Mouse (Mus musculus) embryonic facial prominence, embryonic 14.5 days (tissue): Measurements from ENCODE around the gene Fkrp. TPM values are rescaled to one million over a fixed set of nuclear protein-coding genes. Genes with fewer than 3 reads are reported as not detected.

Experiments used
- ATAC-seq: fragments of 200-750 bp; cut with Nextera tagmentation; 2 replicates; pipeline ENCODE4 v1.8.0; 2017; ENCODE audit warnings: low read depth, moderate number of reproducible peaks, moderate TSS enrichment
- DNase-seq: peaks from one replicate; pipeline ENCODE4 v3.0.0-alpha.2; 2015; ENCODE audit warnings: low spot score
- H3K27ac ChIP-seq: fragments of 300-500 bp; sonication (generic); replicated peaks from 2 replicates; pipeline ENCODE4 v1.5.1; 2014; ENCODE audit warnings: low read depth, mild to moderate bottlenecking, low read length, moderate library complexity
- H3K27me3 ChIP-seq: fragments of 300-500 bp; sonication (generic); replicated peaks from 2 replicates; pipeline ENCODE4 v1.6.1; 2014; ENCODE audit warnings: low read length; ENCODE audit not compliant: control insufficient read depth, insufficient read depth
- H3K36me3 ChIP-seq: fragments of 300-500 bp; sonication (generic); 2 replicates; pipeline ENCODE4 v1.6.1; 2014; ENCODE audit warnings: low read length, mixed read lengths; ENCODE audit not compliant: control insufficient read depth, insufficient read depth
- H3K4me1 ChIP-seq: fragments of 300-500 bp; sonication (generic); 2 replicates; pipeline ENCODE4 v1.6.1; 2014; ENCODE audit warnings: antibody characterized with exemption, low read length; ENCODE audit not compliant: control insufficient read depth, insufficient read depth
- H3K4me2 ChIP-seq: fragments of 300-500 bp; sonication (generic); 2 replicates; pipeline ENCODE4 v1.6.1; 2014; ENCODE audit warnings: low read depth, mild to moderate bottlenecking, low read length, moderate library complexity, mixed read lengths
- H3K4me3 ChIP-seq: fragments of 300-500 bp; sonication (generic); 2 replicates; pipeline ENCODE4 v1.5.1; 2014; ENCODE audit warnings: low read depth, mild to moderate bottlenecking, low read length
- H3K9ac ChIP-seq: fragments of 300-500 bp; sonication (generic); 2 replicates; pipeline ENCODE4 v1.6.1; 2014; ENCODE audit warnings: low read depth, mild to moderate bottlenecking, low read length, moderate library complexity, mixed read lengths
- H3K9me3 ChIP-seq: fragments of 300-500 bp; sonication (generic); 2 replicates; pipeline ENCODE4 v1.6.1; 2016; ENCODE audit warnings: low read length; ENCODE audit not compliant: control insufficient read depth
- WGBS: fragments of 180-500 bp; shearing (Covaris S2); extraction: QIAGEN DNeasy Blood & Tissue Kit; methylation state at CpG from one replicate; pipeline ENCODE4 v1.1.7; 2014; 5-methylcytosine and 5-hydroxymethylcytosine counted together
- polyA plus RNA-seq: library from polyadenylated mRNA; unstranded; fragments of >200 nt; fragmentation: Nextera tagmentation; extraction: Ambion mirVana; gene quantifications from 2 replicates; pipeline ENCODE4 v1.2.1, GENCODE M21; 2014

Gene Fkrp
- polyA plus RNA-seq, 1 experiment from 2014 or later: 28.6 TPM

DNA sequence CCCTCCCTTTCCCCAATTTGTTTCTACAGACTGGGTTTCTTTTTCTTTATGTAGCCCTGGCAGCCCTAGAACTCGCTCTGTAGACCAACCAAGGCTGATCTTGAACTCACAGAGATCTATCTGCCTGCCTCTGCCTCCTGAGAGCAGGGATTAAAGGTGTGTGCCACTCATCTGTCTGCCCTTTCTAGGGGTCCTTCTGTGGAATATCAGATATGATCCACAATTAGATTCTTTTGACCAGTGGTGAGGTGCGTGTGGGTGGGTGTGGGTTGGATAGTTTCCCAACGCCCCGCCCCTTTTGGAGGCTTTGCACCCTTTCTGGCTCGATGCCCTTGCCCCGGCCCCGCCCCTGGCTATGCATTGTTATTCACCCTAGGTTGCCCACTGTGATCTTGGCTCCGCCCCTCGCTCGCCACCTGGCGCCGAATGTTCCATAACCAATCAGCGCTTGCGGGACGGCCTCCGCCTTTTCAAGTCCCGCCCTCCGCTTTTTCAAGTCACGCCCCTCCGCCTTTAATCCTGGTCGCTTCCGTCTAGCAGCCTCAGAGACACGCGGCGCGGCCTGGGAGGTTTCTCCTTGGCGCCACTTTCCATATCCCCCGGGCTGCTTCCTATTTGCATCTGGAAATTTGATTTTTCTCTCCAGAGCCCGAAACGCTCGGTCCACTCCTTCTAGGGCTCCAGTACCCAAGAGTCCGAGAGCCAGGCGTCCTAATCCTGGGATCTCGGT is 35.5 kb downstream of the Fkrp start, which contains the start of gene Slc1a5:
Slc1a5 (plus strand) TSS at position 516 of the 730 bp plus-strand sequence.
- no peaks in the 10 kb centered on the region for H3K27me3 ChIP-seq
- no peaks in the 10 kb centered on the region for H3K9me3 ChIP-seq
- ATAC-seq (peak; percentile 90), DNase-seq (peak; percentile 97)
- peak within 1 kb of the TSS; percentile 64 for H3K4me3 ChIP-seq
- H3K36me3 ChIP-seq: no peaks in the 10 kb centered on the region
- peaks cover 19% of the 10 kb centered on the region for H3K4me1 ChIP-seq
- WGBS: 5% methylated on average over 32 of the region's 34 CpGs
- peak within 1 kb of the TSS; percentile 68 for H3K9ac ChIP-seq
- peak within 1 kb of the TSS; percentile 99 for H3K4me2 ChIP-seq
- peak within 1 kb of the TSS; percentile 7; the same call in 1 of the 2 replicates for H3K27ac ChIP-seq

DNA sequence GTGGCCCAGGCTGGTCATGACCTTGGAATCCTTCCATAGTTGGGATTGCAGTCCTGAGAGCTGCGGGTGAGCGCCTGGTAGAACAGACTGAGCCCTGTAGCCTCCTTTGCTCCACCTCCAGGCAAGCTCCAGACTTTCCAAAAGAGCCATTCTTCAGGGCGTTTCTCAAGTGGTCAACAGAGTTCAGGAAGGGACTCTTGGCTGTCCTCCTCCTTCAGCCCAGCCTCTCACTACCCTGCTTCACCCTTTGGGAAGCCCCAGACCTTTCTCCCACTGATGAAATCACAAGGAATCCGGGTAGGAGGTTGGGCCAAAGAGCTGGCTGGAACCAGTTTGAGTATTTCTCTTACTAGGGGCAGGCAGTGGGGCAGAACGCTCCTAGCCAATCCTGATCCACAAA is 36.5 kb downstream of the Fkrp start:
- 61% methylated on average over 5 of the region's 5 CpGs for WGBS
- Histone ChIP-seq H3K4me3 (no peak overlapping the region), H3K27ac (no peak overlapping the region), H3K9ac (no peak overlapping the region), H3K4me2 (no peak overlapping the region), H3K27me3 (no peaks in the 10 kb centered on the region), H3K4me1 (peaks cover 19% of the 10 kb centered on the region), H3K36me3 (no peaks in the 10 kb centered on the region), H3K9me3 (no peaks in the 10 kb centered on the region)
- no peak for ATAC-seq
- DNase-seq: no peak

- Histone ChIP-seq H3K9ac (no peak overlapping the region), H3K36me3 (no peaks in the 10 kb centered on the region), H3K4me2 (no peak overlapping the region), H3K4me3 (no peak overlapping the region), H3K27me3 (no peaks in the 10 kb centered on the region), H3K27ac (no peak overlapping the region), H3K9me3 (peaks cover 4% of the 10 kb centered on the region; the same call in 1 of the 2 replicates), H3K4me1 (peaks cover 3% of the 10 kb centered on the region; the same call in 1 of the 2 replicates)
- 37% methylated on average over 5 of the region's 5 CpGs for WGBS
- DNase-seq (no peak), ATAC-seq (peak; percentile 56; the same call in 1 of the 2 replicates)
Observed at GRCm38 (mm10) chr7:16775888-16776287, 40.6 kb downstream of the Fkrp start.

DNA sequence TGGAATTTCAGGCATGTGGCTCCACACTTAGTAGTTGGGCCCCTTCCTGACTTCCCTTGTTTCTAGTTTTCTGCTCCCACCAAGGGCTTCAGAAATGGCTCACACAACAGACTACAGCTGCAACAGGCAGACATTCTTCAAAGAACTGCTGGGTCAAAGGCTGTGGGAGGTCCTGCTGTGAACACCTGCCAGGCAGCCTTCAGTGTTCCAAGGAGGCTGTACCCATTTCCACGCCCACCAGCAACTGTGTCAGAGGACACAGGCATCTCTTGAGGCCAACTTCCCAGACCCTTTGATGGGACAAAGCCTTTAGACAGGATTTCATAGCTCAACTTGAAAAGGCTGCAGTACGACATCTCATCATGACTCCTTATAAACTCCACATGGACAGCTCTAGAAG is 50.1 kb downstream of the Fkrp start:
- no peak overlapping the region for H3K4me3 ChIP-seq
- no peak overlapping the region for H3K9ac ChIP-seq
- H3K36me3 ChIP-seq: no peaks in the 10 kb centered on the region
- H3K27me3 ChIP-seq: no peaks in the 10 kb centered on the region
- DNase-seq (no peak), ATAC-seq (no peak)
- 53% methylated on average over 2 of the region's 2 CpGs for WGBS
- H3K4me2 ChIP-seq: no peak overlapping the region
- H3K4me1 ChIP-seq: no peaks in the 10 kb centered on the region
- H3K27ac ChIP-seq: no peak overlapping the region
- no peaks in the 10 kb centered on the region for H3K9me3 ChIP-seq

- no peak overlapping the region for H3K4me2 ChIP-seq
- ATAC-seq (no peak), DNase-seq (no peak)
- H3K27me3 ChIP-seq: no peaks in the 10 kb centered on the region
- no peak overlapping the region for H3K27ac ChIP-seq
- H3K4me3 ChIP-seq: no peak overlapping the region
- 83% methylated on average over 7 of the region's 7 CpGs for whole genome bisulfite sequencing
- H3K9me3 ChIP-seq: no peaks in the 10 kb centered on the region
- H3K36me3 ChIP-seq: no peaks in the 10 kb centered on the region
- H3K4me1 ChIP-seq: peaks cover 5% of the 10 kb centered on the region
- H3K9ac ChIP-seq: no peak overlapping the region
Observed at GRCm38 (mm10) chr7:16763463-16764218, 52.9 kb downstream of the Fkrp start.

GRCm38 (mm10) chr7:16761630-16762029 is 54.9 kb downstream of the Fkrp start:
- ATAC-seq (no peak), DNase-seq (no peak)
- H3K9me3 ChIP-seq: no peaks in the 10 kb centered on the region
- no peak overlapping the region for H3K4me2 ChIP-seq
- WGBS: 25% methylated on average over 5 of the region's 5 CpGs
- peaks cover 5% of the 10 kb centered on the region for H3K4me1 ChIP-seq
- no peak overlapping the region for H3K27ac ChIP-seq
- no peak overlapping the region; the same call in 1 of the 2 replicates for H3K9ac ChIP-seq
- no peak overlapping the region for H3K4me3 ChIP-seq
- H3K36me3 ChIP-seq: no peaks in the 10 kb centered on the region
- H3K27me3 ChIP-seq: no peaks in the 10 kb centered on the region

GRCm38 (mm10) chr7:16761005-16761481 is 55.5 kb downstream of the Fkrp start:
- Histone ChIP-seq H3K27me3 (no peaks in the 10 kb centered on the region), H3K4me2 (0 out of 2 replicates have a peak overlapping the region, but pooled peaks have one; percentile 10), H3K9ac (0 out of 2 replicates have a peak overlapping the region, but pooled peaks have one; percentile 19), H3K9me3 (no peaks in the 10 kb centered on the region), H3K27ac (0 out of 2 replicates have a peak overlapping the region, but pooled peaks have one; percentile 48), H3K4me1 (peaks cover 5% of the 10 kb centered on the region), H3K4me3 (no peak overlapping the region), H3K36me3 (no peaks in the 10 kb centered on the region)
- WGBS: 29% methylated on average over 9 of the region's 10 CpGs
- ATAC-seq (no peak; the same call in 1 of the 2 replicates), DNase-seq (peak; percentile 45)

GRCm38 (mm10) chr7:16760292-16760691 is 56.2 kb downstream of the Fkrp start:
- H3K4me1 ChIP-seq: peaks cover 5% of the 10 kb centered on the region
- no peaks in the 10 kb centered on the region for H3K9me3 ChIP-seq
- H3K27ac ChIP-seq: no peak overlapping the region
- H3K9ac ChIP-seq: no peak overlapping the region
- no peaks in the 10 kb centered on the region for H3K27me3 ChIP-seq
- WGBS: 23% methylated on average over 8 of the region's 8 CpGs
- H3K4me3 ChIP-seq: no peak overlapping the region
- H3K36me3 ChIP-seq: no peaks in the 10 kb centered on the region
- H3K4me2 ChIP-seq: no peak overlapping the region
- ATAC-seq (no peak), DNase-seq (peak; percentile 38)
